Mouse (Mus musculus) heart, embryonic 14.5 days (tissue): ENCODE results near the gene Abca4. TPM values are rescaled to one million over a fixed set of nuclear protein-coding genes. Genes with fewer than 3 reads are reported as not detected.

Experiments
- ATAC-seq: fragments of 200-750 bp; cut with Nextera tagmentation; 2 replicates; pipeline ENCODE4 v1.8.0; 2017; ENCODE audit warnings: low read depth, moderate TSS enrichment; ENCODE audit not compliant: insufficient number of reproducible peaks, insufficient read depth, low FRiP score
- H3K27ac ChIP-seq, 2 experiments: fragments of 200-500 bp in 1 of 2; fragments of 300-500 bp in 1 of 2; sonication (generic) in 1 of 2; replicated peaks in 1 of 2; 2 replicates each; pipeline ENCODE4 v1.5.1; 2012 to 2014; ENCODE audit warnings: low read depth in 2 of 2, low read length in 2 of 2, control low read depth in 1 of 2, mild to moderate bottlenecking in 1 of 2, mixed read lengths in 1 of 2; ENCODE audit not compliant: control insufficient read depth in 1 of 2, insufficient read depth in 1 of 2
- H3K27me3 ChIP-seq: fragments of 300-500 bp; sonication (generic); 2 replicates; pipeline ENCODE4 v1.6.1; 2014; ENCODE audit warnings: mild to moderate bottlenecking, low read length, control low read depth; ENCODE audit not compliant: control insufficient read depth, insufficient read depth
- H3K36me3 ChIP-seq: fragments of 300-500 bp; sonication (generic); 2 replicates; pipeline ENCODE4 v1.6.1; 2014; ENCODE audit warnings: mild to moderate bottlenecking, control low read depth, low read length, mixed read lengths; ENCODE audit not compliant: control insufficient read depth, insufficient read depth
- H3K4me1 ChIP-seq, 2 experiments: fragments of 200-500 bp in 1 of 2; fragments of 300-500 bp in 1 of 2; sonication (generic) in 1 of 2; 2 replicates each; pipeline ENCODE4 v1.6.1; 2012 to 2014; ENCODE audit warnings: low read length in 2 of 2, control low read depth in 1 of 2, mixed read lengths in 1 of 2; ENCODE audit not compliant: control insufficient read depth in 2 of 2, insufficient read depth in 2 of 2
- H3K4me2 ChIP-seq: fragments of 300-500 bp; sonication (generic); 2 replicates; pipeline ENCODE4 v1.6.1; 2014; ENCODE audit warnings: mild to moderate bottlenecking, low read length
- H3K4me3 ChIP-seq, 2 experiments: fragments of 200-500 bp in 1 of 2; fragments of 300-500 bp in 1 of 2; sonication (generic) in 1 of 2; 2 replicates each; pipeline ENCODE4 v1.5.1; 2012 to 2014; ENCODE audit warnings: low read length in 2 of 2, mild to moderate bottlenecking in 2 of 2, control low read depth in 1 of 2, low read depth in 1 of 2, moderate library complexity in 1 of 2; ENCODE audit not compliant: control insufficient read depth in 1 of 2, insufficient read depth in 1 of 2
- H3K9ac ChIP-seq: fragments of 300-500 bp; sonication (generic); 2 replicates; pipeline ENCODE4 v1.6.1; 2014; ENCODE audit warnings: mild to moderate bottlenecking, low read length
- H3K9me3 ChIP-seq: fragments of 300-500 bp; sonication (generic); 2 replicates; pipeline ENCODE4 v1.6.1; 2016; ENCODE audit warnings: low read length, control low read depth; ENCODE audit not compliant: control insufficient read depth
- WGBS: fragments of 180-500 bp; shearing (Covaris S2); extraction: QIAGEN DNeasy Blood & Tissue Kit; methylation state at CpG from one replicate; pipeline ENCODE4 v1.1.7; 2014; 5-methylcytosine and 5-hydroxymethylcytosine counted together
- polyA plus RNA-seq: library from polyadenylated mRNA; unstranded; fragments of >200 nt; fragmentation: Nextera tagmentation; extraction: Ambion mirVana; gene quantifications from 2 replicates; pipeline ENCODE4 v1.2.1, GENCODE M21; 2014

The Abca4 gene
- polyA plus RNA-seq, 1 experiment from 2014 or later = 3.9 TPM

- Histone ChIP-seq H3K27me3 (no peaks in the 10 kb centered on the region), H3K4me2 (no peak overlapping the region), H3K27ac (no peak overlapping the region), H3K4me3 (no peak overlapping the region), H3K9me3 (no peaks in the 10 kb centered on the region), H3K4me1 (no peaks in the 10 kb centered on the region), H3K36me3 (no peaks in the 10 kb centered on the region), H3K9ac (no peak overlapping the region)
- 85% methylated on average over 15 of the region's 15 CpGs for WGBS
- ATAC-seq = no peak
Observed at GRCm38 (mm10) chr3:122173526-122174150, 129.4 kb downstream of the Abca4 start.

GRCm38 (mm10) chr3:122176018-122176417 is 131.8 kb downstream of the Abca4 start:
- Histone ChIP-seq H3K4me1 (no peaks in the 10 kb centered on the region), H3K4me3 (no peak overlapping the region), H3K27me3 (no peaks in the 10 kb centered on the region), H3K36me3 (no peaks in the 10 kb centered on the region), H3K9ac (no peak overlapping the region), H3K4me2 (no peak overlapping the region), H3K27ac (no peak overlapping the region), H3K9me3 (no peaks in the 10 kb centered on the region)
- ATAC-seq = no peak
- 90% methylated on average over 6 of the region's 6 CpGs for WGBS

GRCm38 (mm10) chr3:122176706-122177390 is 132.6 kb downstream of the Abca4 start:
- Histone ChIP-seq H3K4me2 (no peak overlapping the region), H3K27me3 (no peaks in the 10 kb centered on the region), H3K4me1 (no peaks in the 10 kb centered on the region), H3K27ac (no peak overlapping the region), H3K36me3 (no peaks in the 10 kb centered on the region), H3K9me3 (no peaks in the 10 kb centered on the region), H3K9ac (no peak overlapping the region), H3K4me3 (no peak overlapping the region)
- WGBS = 76% methylated on average over 8 of the region's 8 CpGs
- ATAC-seq = no peak

GRCm38 (mm10) chr3:122184109-122184508 is 139.9 kb downstream of the Abca4 start:
- H3K4me2 ChIP-seq = no peak overlapping the region
- no peak for ATAC-seq
- no peaks in the 10 kb centered on the region for H3K27me3 ChIP-seq
- H3K4me1 ChIP-seq = no peaks in the 10 kb centered on the region
- H3K27ac ChIP-seq = no peak overlapping the region
- H3K9me3 ChIP-seq = no peaks in the 10 kb centered on the region
- no peak overlapping the region for H3K4me3 ChIP-seq
- 53% methylated on average over 11 of the region's 11 CpGs for WGBS
- H3K36me3 ChIP-seq = no peaks in the 10 kb centered on the region
- no peak overlapping the region for H3K9ac ChIP-seq

GRCm38 (mm10) chr3:122186975-122187374 is 142.7 kb downstream of the Abca4 start:
- WGBS = 50% methylated on average over 1 of the region's 1 CpGs
- no peak overlapping the region for H3K4me2 ChIP-seq
- H3K4me3 ChIP-seq = no peak overlapping the region
- H3K9ac ChIP-seq = no peak overlapping the region
- ATAC-seq = no peak
- H3K27ac ChIP-seq = no peak overlapping the region
- no peaks in the 10 kb centered on the region for H3K36me3 ChIP-seq
- H3K4me1 ChIP-seq = no peaks in the 10 kb centered on the region
- H3K27me3 ChIP-seq = no peaks in the 10 kb centered on the region
- no peaks in the 10 kb centered on the region for H3K9me3 ChIP-seq

GRCm38 (mm10) chr3:122196621-122197298 is 152.5 kb downstream of the Abca4 start:
- H3K9ac ChIP-seq = no peak overlapping the region
- WGBS = 75% methylated on average over 4 of the region's 4 CpGs

GRCm38 (mm10) chr3:122198532-122198931 is 154.3 kb downstream of the Abca4 start:
- Histone ChIP-seq H3K4me3 (no peak overlapping the region), H3K4me1 (no peaks in the 10 kb centered on the region), H3K27me3 (no peaks in the 10 kb centered on the region), H3K4me2 (no peak overlapping the region), H3K9ac (no peak overlapping the region), H3K9me3 (no peaks in the 10 kb centered on the region), H3K27ac (no peak overlapping the region), H3K36me3 (no peaks in the 10 kb centered on the region)
- WGBS = 61% methylated on average over 2 of the region's 2 CpGs
- no peak for ATAC-seq

More at GRCm38 (mm10) chr3:122196621-122197298, 152.5 kb downstream of the Abca4 start:
- no peak overlapping the region for H3K4me2 ChIP-seq
- H3K4me3 ChIP-seq = no peak overlapping the region
- no peaks in the 10 kb centered on the region for H3K36me3 ChIP-seq
- H3K9me3 ChIP-seq = no peaks in the 10 kb centered on the region
- ATAC-seq = no peak
- no peaks in the 10 kb centered on the region for H3K27me3 ChIP-seq
- H3K4me1 ChIP-seq = no peaks in the 10 kb centered on the region
- no peak overlapping the region for H3K27ac ChIP-seq
